Mouse (Mus musculus) CD4-positive helper T cell, adult 2 months (primary cell): Measurements from ENCODE around the gene Cbr4.

Source experiments
- DNase-seq: peaks from one replicate; pipeline ENCODE4 v3.0.0-alpha.2; 2012; ENCODE audit warnings: low read depth, missing footprints, low spot score

Cbr4 gene

GRCm38 (mm10) chr8:61488631-61489030, 1.1 kb downstream of the Cbr4 start:
- DNase-seq, result no peak

- no peak for DNase-seq
These were observed 9.6 kb downstream of the Cbr4 start for GRCm38 (mm10) chr8:61497110-61497509.

GRCm38 (mm10) chr8:61499035-61499434, 11.5 kb downstream of the Cbr4 start:
- no peak for DNase-seq

GRCm38 (mm10) chr8:61500914-61501313, 13.4 kb downstream of the Cbr4 start:
- no peak for DNase-seq

GRCm38 (mm10) chr8:61502277-61502676, 14.7 kb downstream of the Cbr4 start:
- no peak for DNase-seq

- DNase-seq, result no peak
These were observed 27.8 kb downstream of the Cbr4 start for GRCm38 (mm10) chr8:61515110-61515930.

GRCm38 (mm10) chr8:61515931-61516744, 28.6 kb downstream of the Cbr4 start:
- DNase-seq, result peak; percentile 64

- no peak for DNase-seq
These were observed 29.4 kb downstream of the Cbr4 start for GRCm38 (mm10) chr8:61516745-61517501.

GRCm38 (mm10) chr8:61517502-61518185, 30.1 kb downstream of the Cbr4 start:
- DNase-seq, result peak; percentile 34

- peak; percentile 13 for DNase-seq
These were observed 34.6 kb downstream of the Cbr4 start for GRCm38 (mm10) chr8:61522132-61522531.

GRCm38 (mm10) chr8:61527037-61527436, 39.5 kb downstream of the Cbr4 start:
- DNase-seq, result no peak

- DNase-seq, result no peak
These were observed 40.7 kb downstream of the Cbr4 start for GRCm38 (mm10) chr8:61528197-61528596.

- DNase-seq, result no peak
These were observed 41.1 kb downstream of the Cbr4 start for GRCm38 (mm10) chr8:61528642-61529041.

- no peak for DNase-seq
These were observed 44.6 kb downstream of the Cbr4 start for GRCm38 (mm10) chr8:61531944-61532795.

GRCm38 (mm10) chr8:61532831-61533230, 45.3 kb downstream of the Cbr4 start:
- no peak for DNase-seq

- no peak for DNase-seq
These were observed 45.9 kb downstream of the Cbr4 start for GRCm38 (mm10) chr8:61533356-61533926.

GRCm38 (mm10) chr8:61535472-61535871, 47.9 kb downstream of the Cbr4 start:
- DNase-seq, result no peak

GRCm38 (mm10) chr8:61537471-61537870, 49.9 kb downstream of the Cbr4 start:
- DNase-seq, result no peak

- DNase-seq, result peak; percentile 77
These were observed 52.4 kb downstream of the Cbr4 start for GRCm38 (mm10) chr8:61539828-61540500.
